Mouse (Mus musculus) left cerebral cortex, postnatal 4 days (tissue): ENCODE measurements around the gene Med4. TPM values are rescaled to one million over a fixed set of nuclear protein-coding genes. Genes with fewer than 3 reads are reported as not detected.
"Not testable (repeated sequence)": the region's sequence is repeated elsewhere in the genome, so short reads cannot be mapped to it uniquely, and the experiment has no call there.

Source experiments
- DNase-seq: peaks from one replicate; pipeline ENCODE4 v3.0.0-alpha.2; 2022
- intact Hi-C: fragments of 180-260 bp; cut with DNase I; formaldehyde crosslinking; loops from one replicate; pipeline ENCODE4 v1.15.1; 2025
- total RNA-seq, 2 experiments: library from RNA; stranded (reverse); gene quantifications; 2 replicates each; pipeline ENCODE4 v1.2.3; 2021

Med4 gene
- total RNA-seq, 2 experiments from 2014 or later: 34.9 to 43.6 TPM

- no peak for DNase-seq
- intact Hi-C loops: no loop called here
Measured at GRCm38 (mm10) chr14:73501283-73501682, 8.5 kb upstream of the Med4 start.

- peak; percentile 66 for DNase-seq
- intact Hi-C loops: no loop called here
Measured at GRCm38 (mm10) chr14:73501721-73502120, 8.1 kb upstream of the Med4 start.

GRCm38 (mm10) chr14:73502591-73503184, 7.1 kb upstream of the Med4 start:
- intact Hi-C loops: no loop called here
- peak; percentile 88 for DNase-seq

GRCm38 (mm10) chr14:73503237-73503933, 6.4 kb upstream of the Med4 start:
- DNase-seq: no peak
- intact Hi-C loops: no loop called here

GRCm38 (mm10) chr14:73506283-73506682, 3.5 kb upstream of the Med4 start:
- intact Hi-C loops: no loop called here
- DNase-seq: no peak

- no peak for DNase-seq
- intact Hi-C loops: no loop called here
Measured at GRCm38 (mm10) chr14:73507200-73507599, 2.6 kb upstream of the Med4 start.

GRCm38 (mm10) chr14:73507702-73508376, 2.0 kb upstream of the Med4 start:
- no peak for DNase-seq
- intact Hi-C loops: no loop called here

GRCm38 (mm10) chr14:73508630-73509395, 1.0 kb upstream of the Med4 start:
- no peak for DNase-seq
- intact Hi-C loops: no loop called here

GRCm38 (mm10) chr14:73524136-73524535, 14.3 kb downstream of the Med4 start:
- DNase-seq: no peak
- intact Hi-C loops: no loop called here

GRCm38 (mm10) chr14:73524766-73525448, 15.1 kb downstream of the Med4 start, which contains the start of gene Sucla2:
TSS of gene Sucla2 (plus strand) at chr14:73525319.
- intact Hi-C loops: no loop called here
- DNase-seq: peak; percentile 95

GRCm38 (mm10) chr14:73528661-73529060, 18.8 kb downstream of the Med4 start:
- DNase-seq, intact Hi-C loops: not testable (repeated sequence)

GRCm38 (mm10) chr14:73533755-73534465, 24.1 kb downstream of the Med4 start:
- intact Hi-C loops: no loop called here
- no peak for DNase-seq

- no peak for DNase-seq
- intact Hi-C loops: no loop called here
Measured at GRCm38 (mm10) chr14:73535641-73536040, 25.8 kb downstream of the Med4 start.

- intact Hi-C loops: no loop called here
Measured at GRCm38 (mm10) chr14:73543781-73544180, 34.0 kb downstream of the Med4 start.

GRCm38 (mm10) chr14:73547034-73547433, 37.2 kb downstream of the Med4 start:
- intact Hi-C loops: no loop called here
- DNase-seq: no peak

More at GRCm38 (mm10) chr14:73543781-73544180, 34.0 kb downstream of the Med4 start:
- no peak for DNase-seq

GRCm38 (mm10) chr14:73548051-73548450, 38.2 kb downstream of the Med4 start, which contains the start of gene Nudt15:
TSS of gene Nudt15 (minus strand) at chr14:73548242.
- DNase-seq: no peak
- intact Hi-C loops: no loop called here

- intact Hi-C loops: no loop called here
- no peak for DNase-seq
Measured at GRCm38 (mm10) chr14:73550291-73550690, 40.5 kb downstream of the Med4 start.

- intact Hi-C loops: no loop called here
- DNase-seq: no peak
Measured at GRCm38 (mm10) chr14:73550732-73551131, 40.9 kb downstream of the Med4 start.

GRCm38 (mm10) chr14:73551164-73551563, 41.3 kb downstream of the Med4 start:
- intact Hi-C loops: no loop called here
- DNase-seq: no peak
